Mouse (Mus musculus): ENCODE measurements around the gene Pam.

Pam gene

GRCm38 (mm10) chr1:98095246-98095990, at the start of gene Pam:
TSS of gene Pam (minus strand) at chr1:98095646.
- peak; percentile 83 for DNase-seq

DNA sequence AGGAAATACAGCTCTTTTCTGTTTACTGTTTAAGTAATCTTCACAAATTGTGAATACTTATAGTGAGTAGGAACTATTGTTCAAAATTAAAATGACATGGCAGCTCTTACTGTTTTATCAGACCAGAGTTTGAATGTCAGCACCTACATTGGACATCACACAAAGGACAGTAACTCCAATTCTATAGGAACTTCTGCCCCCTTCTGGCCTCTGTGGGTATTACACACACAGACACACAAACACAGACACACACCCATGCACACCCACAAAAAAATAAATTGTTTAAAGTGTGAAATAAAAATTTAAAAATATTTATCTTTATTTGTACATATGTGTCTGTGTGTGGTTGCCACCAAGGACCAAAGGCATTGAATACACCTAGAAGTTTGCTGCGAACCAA, 49.4 kb upstream of the Pam start:
- peak; percentile 42 for DNase-seq

GRCm38 (mm10) chr1:98131244-98131643, 35.8 kb upstream of the Pam start:
- no peak for DNase-seq

- DNase-seq = peak; percentile 9
Measured at GRCm38 (mm10) chr1:98129561-98130347, 34.3 kb upstream of the Pam start.

- DNase-seq = no peak
Measured at GRCm38 (mm10) chr1:98129111-98129510, 33.7 kb upstream of the Pam start.

DNA sequence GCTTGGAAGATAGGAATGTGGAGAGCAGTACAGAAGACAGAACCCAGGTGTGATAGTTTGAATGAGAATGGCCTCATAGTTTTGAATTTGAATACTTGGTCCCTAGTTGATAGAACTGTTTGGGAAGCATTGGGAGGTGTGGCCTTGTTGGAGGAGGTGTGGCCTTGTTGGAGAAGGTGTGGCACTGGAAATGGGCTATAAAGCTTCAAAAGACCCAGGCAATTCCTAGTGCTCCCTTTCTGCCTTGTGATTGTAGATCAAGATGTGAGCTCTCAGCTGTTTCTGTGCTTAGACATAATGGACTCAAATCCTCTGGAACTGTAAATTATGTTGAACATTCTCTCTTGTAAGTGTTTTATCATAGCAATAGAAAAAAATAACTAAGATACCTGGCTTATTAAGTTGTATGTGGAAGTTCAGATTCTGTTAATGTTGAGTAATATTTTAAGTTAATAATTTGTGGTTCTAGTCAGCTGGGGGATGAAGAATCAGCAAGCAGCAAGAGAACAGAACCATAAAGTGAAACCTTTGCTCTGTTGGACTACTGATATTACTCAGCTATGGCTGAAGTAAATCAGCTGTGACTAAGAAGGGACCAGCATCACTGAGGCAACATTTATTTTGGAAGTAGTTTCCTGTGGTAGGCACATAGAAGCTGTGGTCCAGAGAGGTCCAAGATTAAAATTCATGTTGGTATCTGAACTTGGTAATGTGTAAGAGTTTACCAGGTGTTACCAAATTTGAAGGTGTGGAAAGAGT, 33.1 kb upstream of the Pam start:
- no peak for DNase-seq

DNA sequence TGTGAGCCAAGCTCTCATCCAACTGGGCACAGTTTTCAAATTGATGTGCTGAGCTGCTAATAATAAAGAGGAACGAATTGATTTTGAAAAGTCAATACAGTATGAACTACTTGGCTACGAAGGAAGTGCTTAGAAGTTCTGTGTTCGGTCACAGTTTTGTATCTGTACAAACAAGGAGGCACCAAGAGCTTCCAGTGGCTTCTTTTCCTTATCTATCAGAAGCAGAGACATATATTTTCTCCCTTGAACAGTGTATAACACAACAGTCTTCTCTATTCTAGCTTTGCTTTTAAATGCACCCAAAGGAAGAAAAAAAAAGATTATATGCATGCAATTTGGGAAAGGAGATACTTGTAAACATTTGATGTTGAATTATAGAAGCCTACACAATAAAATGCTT, 30.8 kb upstream of the Pam start:
- DNase-seq = no peak

DNA sequence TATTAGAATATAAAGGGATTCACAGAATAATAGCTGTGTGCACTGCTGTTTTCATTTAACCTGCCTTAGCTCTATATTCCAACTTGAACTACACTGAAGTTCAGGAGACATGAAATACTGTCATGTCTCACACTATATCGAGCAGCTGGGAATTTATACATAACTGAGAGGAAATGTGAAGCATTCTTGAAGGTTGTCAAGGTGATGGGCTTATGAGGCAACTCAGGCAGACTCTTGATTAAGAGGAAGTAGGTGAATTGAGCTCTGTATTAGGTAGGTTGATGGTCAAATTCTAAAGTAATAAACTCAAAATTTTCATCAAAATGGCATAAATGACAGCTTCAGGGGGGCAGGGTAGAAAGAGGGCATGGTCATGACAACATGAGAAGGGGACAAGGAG, 29.3 kb upstream of the Pam start:
- no peak for DNase-seq

DNA sequence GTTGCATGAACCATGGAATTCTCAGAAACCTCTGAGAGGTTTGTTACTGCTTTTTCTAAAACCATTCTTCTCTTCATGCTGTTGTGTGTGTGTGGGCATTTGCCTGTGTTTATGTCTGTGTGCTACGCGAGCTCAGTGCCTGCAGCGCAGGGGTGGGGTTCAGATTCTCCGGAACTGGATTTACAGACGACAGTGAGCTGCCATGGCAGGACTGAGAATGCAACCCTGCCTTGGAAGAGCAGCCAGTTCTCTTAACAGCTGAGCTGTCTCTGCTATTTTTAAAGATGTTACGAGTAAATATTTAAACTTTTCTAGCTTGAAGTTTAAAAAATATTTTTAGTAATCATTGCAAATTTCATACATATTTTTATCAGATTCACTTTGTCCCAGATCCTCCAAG, 24.1 kb upstream of the Pam start:
- DNase-seq = no peak

DNA sequence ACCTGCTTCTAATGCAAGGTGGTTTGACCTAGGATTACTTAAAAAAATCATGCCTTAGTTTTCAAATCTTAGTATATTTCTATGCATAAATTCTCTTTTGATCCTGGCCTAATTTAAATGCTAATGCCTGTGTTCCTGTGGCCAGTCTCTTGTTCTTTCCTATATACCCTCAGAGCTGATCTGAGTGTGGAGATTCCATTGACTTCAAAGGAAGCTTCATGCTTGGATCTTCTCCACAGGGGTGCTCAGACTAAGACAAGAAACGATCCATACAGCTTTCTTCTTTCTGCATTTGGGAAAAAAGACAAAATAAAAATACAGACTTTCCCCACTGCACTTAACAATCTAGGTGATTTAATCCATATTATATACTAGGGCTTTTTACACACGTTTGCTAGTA, 12.2 kb upstream of the Pam start:
- DNase-seq = no peak

DNA sequence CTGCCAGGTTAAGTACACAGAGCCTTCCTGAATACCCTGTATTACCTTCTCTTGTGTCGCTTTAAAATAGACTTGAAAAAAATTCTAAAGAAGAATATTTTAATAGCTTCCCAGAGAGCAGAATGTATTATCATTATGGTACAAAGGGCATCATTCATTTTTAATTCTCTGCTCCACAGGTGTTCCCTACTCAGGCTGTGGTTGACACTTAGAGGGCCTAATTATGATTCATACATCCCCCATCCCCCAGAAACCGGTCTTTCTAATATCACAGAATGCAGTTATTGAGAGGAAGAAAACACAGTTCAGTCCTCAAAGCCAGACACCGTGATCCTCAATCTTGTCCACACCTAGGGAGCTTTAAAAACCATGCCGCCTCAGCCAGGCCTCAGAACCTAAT, 4.0 kb upstream of the Pam start:
- no peak for DNase-seq

- DNase-seq = no peak
Measured at GRCm38 (mm10) chr1:98097957-98098729, 2.7 kb upstream of the Pam start.

- DNase-seq = no peak
Measured at GRCm38 (mm10) chr1:98096396-98096935, 1.0 kb upstream of the Pam start.

DNA sequence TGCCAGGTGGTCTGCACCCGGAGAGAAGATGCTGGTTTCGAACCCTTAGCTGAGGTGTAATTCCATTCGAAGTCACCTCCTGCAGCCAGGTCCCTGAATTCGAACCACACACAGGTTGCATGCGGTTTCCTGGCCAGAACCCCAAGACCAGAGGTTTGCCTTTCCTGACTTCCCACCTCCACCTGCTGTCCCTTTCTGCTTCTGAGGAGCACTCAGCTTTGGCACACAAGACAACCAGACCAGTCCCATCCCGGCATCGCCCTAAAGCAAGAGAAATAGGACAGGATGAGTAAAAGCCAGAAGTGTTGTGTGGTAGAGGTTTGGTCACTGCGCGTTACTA, 515 bp upstream of the Pam start:
- DNase-seq = no peak

GRCm38 (mm10) chr1:98094811-98095245, 618 bp downstream of the Pam start:
- DNase-seq = no peak

GRCm38 (mm10) chr1:98089336-98089975, 6.0 kb downstream of the Pam start:
- no peak for DNase-seq

- DNase-seq = no peak
Measured at GRCm38 (mm10) chr1:98086456-98086855, 9.0 kb downstream of the Pam start.

GRCm38 (mm10) chr1:98084596-98085274, 10.7 kb downstream of the Pam start:
- no peak for DNase-seq

DNA sequence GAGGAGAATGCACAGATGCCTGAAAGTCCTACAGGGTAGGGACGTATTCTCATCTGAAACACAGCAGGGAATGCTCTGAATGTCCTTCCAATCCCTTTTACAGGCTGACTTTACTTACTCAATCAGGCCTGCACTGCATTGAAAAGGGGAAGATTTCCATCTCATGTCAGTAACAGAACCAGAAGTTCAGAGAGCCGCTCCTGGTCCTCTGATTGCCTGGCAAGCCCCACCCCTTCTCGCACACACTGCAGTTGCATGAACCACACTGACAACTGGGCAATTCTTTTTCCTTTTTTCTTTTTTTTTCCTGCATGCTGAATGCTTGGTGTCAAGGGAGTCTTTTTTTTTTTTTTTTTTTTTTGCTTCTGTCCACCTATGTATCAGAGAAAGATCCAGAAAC, 11.9 kb downstream of the Pam start:
- no peak for DNase-seq

GRCm38 (mm10) chr1:98082988-98083387, 12.5 kb downstream of the Pam start:
- DNase-seq = no peak

- DNase-seq = no peak
Measured at GRCm38 (mm10) chr1:98080431-98080830, 15.0 kb downstream of the Pam start.

DNA sequence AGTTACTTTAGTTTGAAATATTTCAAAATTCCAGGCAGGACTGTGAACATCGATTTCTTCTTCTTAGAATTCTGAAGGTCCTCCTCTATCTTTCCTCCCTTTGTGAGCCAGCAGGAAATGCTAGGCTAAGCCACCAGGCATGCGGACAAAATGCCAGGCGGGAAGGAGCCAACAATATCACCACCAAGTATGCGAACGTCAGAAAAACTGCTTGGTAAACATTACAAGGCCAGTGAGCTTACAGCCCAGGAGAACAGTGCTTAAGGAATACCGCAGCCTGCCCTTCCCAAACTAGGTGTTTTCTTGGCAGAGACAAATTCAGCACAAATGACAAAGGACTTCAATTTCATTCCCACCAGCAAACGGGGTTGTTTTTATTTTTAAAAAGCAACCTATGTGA, 15.8 kb downstream of the Pam start:
- DNase-seq = no peak
